Mouse (Mus musculus): ENCODE data around the gene Ncam1.

- no peak for TF ChIP-seq CTCF (IDR thresholded peaks at IDR 0.05; ENCODE audit: control insufficient read depth, insufficient read depth, low read length)
- TF ChIP-seq POLR2A (IDR thresholded peaks at IDR 0.05; ENCODE audit: borderline replicate concordance, control insufficient read depth, low read depth, low read length), result no peak
These were observed 269.3 kb downstream of the Ncam1 start for GRCm38 (mm10) chr9:49529366-49529959.
